Mouse (Mus musculus): ENCODE measurements around the gene Sept5. TPM values are rescaled to one million over a fixed set of nuclear protein-coding genes. Genes with fewer than 3 reads are reported as not detected.

Gene Sept5
- polyA plus RNA-seq, 1 experiment from 2014 or later, result 21.5 TPM

GRCm38 (mm10) chr16:18584901-18585510 lies 44.7 kb downstream of the Sept5 start:
- H3K4me3 ChIP-seq, result peak overlapping the region; percentile 53; the same call in 1 of the 2 replicates
- peak; percentile 36 for DNase-seq (ENCODE audit: extremely low spot score, low spot score)
- H3K9me3 ChIP-seq, result no peaks in the 10 kb centered on the region
- no peaks in the 10 kb centered on the region for H3K36me3 ChIP-seq (replicated peaks)
- H3K4me1 ChIP-seq, result peaks cover 56% of the 10 kb centered on the region
- H3K27me3 ChIP-seq (ENCODE audit: poor library complexity, severe bottlenecking), result peaks cover 100% of the 10 kb centered on the region
- WGBS, result 5% methylated on average over 10 of the region's 10 CpGs
- no peak overlapping the region for H3K27ac ChIP-seq

- no peak overlapping the region for H3K4me3 ChIP-seq
- WGBS, result 5% methylated on average over 10 of the region's 10 CpGs
- H3K36me3 ChIP-seq (replicated peaks), result no peaks in the 10 kb centered on the region
- no peak for DNase-seq (ENCODE audit: extremely low spot score, low spot score)
- peaks cover 98% of the 10 kb centered on the region for H3K27me3 ChIP-seq (ENCODE audit: poor library complexity, severe bottlenecking)
- H3K9me3 ChIP-seq, result no peaks in the 10 kb centered on the region
- H3K27ac ChIP-seq, result no peak overlapping the region
- peaks cover 51% of the 10 kb centered on the region for H3K4me1 ChIP-seq
These were observed 45.9 kb downstream of the Sept5 start for GRCm38 (mm10) chr16:18583673-18584357.

GRCm38 (mm10) chr16:18583169-18583568 lies 46.6 kb downstream of the Sept5 start:
- Histone ChIP-seq H3K27me3 (ENCODE audit: poor library complexity, severe bottlenecking) (peaks cover 98% of the 10 kb centered on the region), H3K36me3 (replicated peaks) (no peaks in the 10 kb centered on the region), H3K9me3 (no peaks in the 10 kb centered on the region), H3K27ac (no peak overlapping the region), H3K4me1 (peaks cover 46% of the 10 kb centered on the region), H3K4me3 (no peak overlapping the region)
- DNase-seq (ENCODE audit: extremely low spot score, low spot score), result no peak
- 6% methylated on average over 10 of the region's 10 CpGs for WGBS

- Histone ChIP-seq H3K36me3 (replicated peaks) (no peaks in the 10 kb centered on the region), H3K4me3 (peak overlapping the region; percentile 38), H3K9me3 (no peaks in the 10 kb centered on the region), H3K27me3 (ENCODE audit: poor library complexity, severe bottlenecking) (peaks cover 98% of the 10 kb centered on the region), H3K4me1 (peaks cover 46% of the 10 kb centered on the region), H3K27ac (0 out of 2 replicates have a peak overlapping the region, but pooled peaks have one; percentile 25)
- peak; percentile 23 for DNase-seq (ENCODE audit: extremely low spot score, low spot score)
- WGBS, result under 1% methylated on average over 67 of the region's 67 CpGs
These were observed 47.2 kb downstream of the Sept5 start for GRCm38 (mm10) chr16:18582426-18583148.

GRCm38 (mm10) chr16:18581623-18582205 lies 48.0 kb downstream of the Sept5 start:
- WGBS, result under 1% methylated on average over 66 of the region's 66 CpGs
- Histone ChIP-seq H3K4me3 (peak overlapping the region; percentile 38), H3K27ac (0 out of 2 replicates have a peak overlapping the region, but pooled peaks have one; percentile 25), H3K9me3 (no peaks in the 10 kb centered on the region), H3K27me3 (ENCODE audit: poor library complexity, severe bottlenecking) (peaks cover 97% of the 10 kb centered on the region), H3K36me3 (replicated peaks) (no peaks in the 10 kb centered on the region), H3K4me1 (peaks cover 46% of the 10 kb centered on the region)
- no peak for DNase-seq (ENCODE audit: extremely low spot score, low spot score)

GRCm38 (mm10) chr16:18581050-18581622 lies 48.6 kb downstream of the Sept5 start:
- no peak overlapping the region for H3K27ac ChIP-seq
- H3K36me3 ChIP-seq (replicated peaks), result no peaks in the 10 kb centered on the region
- WGBS, result 2% methylated on average over 21 of the region's 21 CpGs
- H3K4me1 ChIP-seq, result peaks cover 41% of the 10 kb centered on the region
- peak; percentile 42 for DNase-seq (ENCODE audit: extremely low spot score, low spot score)
- peak overlapping the region; percentile 38 for H3K4me3 ChIP-seq
- H3K27me3 ChIP-seq (ENCODE audit: poor library complexity, severe bottlenecking), result peaks cover 95% of the 10 kb centered on the region
- no peaks in the 10 kb centered on the region for H3K9me3 ChIP-seq

GRCm38 (mm10) chr16:18580389-18580788 lies 49.4 kb downstream of the Sept5 start:
- H3K4me1 ChIP-seq, result peaks cover 33% of the 10 kb centered on the region

GRCm38 (mm10) chr16:18577599-18578160 lies 52.1 kb downstream of the Sept5 start:
- 8% methylated on average over 5 of the region's 5 CpGs for WGBS
- H3K36me3 ChIP-seq (replicated peaks), result no peaks in the 10 kb centered on the region
- no peak for DNase-seq (ENCODE audit: extremely low spot score, low spot score)
- no peak overlapping the region for H3K27ac ChIP-seq
- H3K9me3 ChIP-seq, result no peaks in the 10 kb centered on the region
- peaks cover 60% of the 10 kb centered on the region for H3K27me3 ChIP-seq (ENCODE audit: poor library complexity, severe bottlenecking)
- no peak overlapping the region for H3K4me3 ChIP-seq
- peaks cover 30% of the 10 kb centered on the region for H3K4me1 ChIP-seq

More at GRCm38 (mm10) chr16:18580389-18580788, 49.4 kb downstream of the Sept5 start:
- Histone ChIP-seq H3K27ac (no peak overlapping the region), H3K9me3 (no peaks in the 10 kb centered on the region), H3K27me3 (ENCODE audit: poor library complexity, severe bottlenecking) (peaks cover 87% of the 10 kb centered on the region), H3K36me3 (replicated peaks) (no peaks in the 10 kb centered on the region), H3K4me3 (no peak overlapping the region)
- DNase-seq (ENCODE audit: extremely low spot score, low spot score), result no peak
- WGBS, result 20% methylated on average over 2 of the region's 2 CpGs

GRCm38 (mm10) chr16:18577071-18577470 lies 52.7 kb downstream of the Sept5 start:
- H3K4me1 ChIP-seq, result peaks cover 24% of the 10 kb centered on the region
- no peak for DNase-seq (ENCODE audit: extremely low spot score, low spot score)
- H3K9me3 ChIP-seq, result no peaks in the 10 kb centered on the region
- 26% methylated on average over 3 of the region's 3 CpGs for WGBS
- H3K36me3 ChIP-seq (replicated peaks), result no peaks in the 10 kb centered on the region
- no peak overlapping the region for H3K27ac ChIP-seq
- H3K4me3 ChIP-seq, result no peak overlapping the region
- peaks cover 54% of the 10 kb centered on the region for H3K27me3 ChIP-seq (ENCODE audit: poor library complexity, severe bottlenecking)

GRCm38 (mm10) chr16:18574196-18574595 lies 55.6 kb downstream of the Sept5 start:
- WGBS, result 80% methylated on average over 8 of the region's 8 CpGs
- no peaks in the 10 kb centered on the region for H3K9me3 ChIP-seq
- peaks cover 14% of the 10 kb centered on the region for H3K4me1 ChIP-seq
- no peak overlapping the region for H3K4me3 ChIP-seq
- DNase-seq (ENCODE audit: extremely low spot score, low spot score), result no peak
- no peak overlapping the region for H3K27ac ChIP-seq
- peaks cover 26% of the 10 kb centered on the region for H3K27me3 ChIP-seq (ENCODE audit: poor library complexity, severe bottlenecking)
- H3K36me3 ChIP-seq (replicated peaks), result no peaks in the 10 kb centered on the region
